Mouse (Mus musculus) CH12.LX (cell line): ENCODE data around the gene Gm47429.

Experiments used
- E2F4 ChIP-seq: IDR thresholded peaks from 2 replicates; pipeline ENCODE4 v1.6.1; 2011; ENCODE audit warnings: low read depth, low read length, improper control_type of control experiment; ENCODE audit not compliant: insufficient replicate concordance
- POLR2A ChIP-seq: IDR thresholded peaks from 2 replicates; pipeline ENCODE4 v1.6.1; 2011; ENCODE audit warnings: low read depth, mild to moderate bottlenecking, improper control_type of control experiment, low read length
- ZKSCAN1 ChIP-seq: IDR thresholded peaks from 2 replicates; pipeline ENCODE4 v1.6.1; 2012; ENCODE audit warnings: low read depth, inconsistent platforms, low read length, improper control_type of control experiment, borderline replicate concordance

- no peak for TF ChIP-seq POLR2A
- no peak for TF ChIP-seq E2F4
- TF ChIP-seq ZKSCAN1 = no peak
Measured at GRCm38 (mm10) chr13:50453426-50453825, 9.7 kb upstream of the Gm47429 start.
